Mouse (Mus musculus) neural tube, embryonic 14.5 days (tissue): Measurements from ENCODE around the gene Kif24. TPM values are rescaled to one million over a fixed set of nuclear protein-coding genes. Genes with fewer than 3 reads are reported as not detected.

Experiments used
- ATAC-seq: fragments of 200-750 bp; cut with Nextera tagmentation; 2 replicates; pipeline ENCODE4 v1.8.0; 2017; ENCODE audit warnings: low read depth, mild to moderate bottlenecking, moderate TSS enrichment, moderate library complexity
- H3K27ac ChIP-seq: fragments of 300-500 bp; sonication (generic); 2 replicates; pipeline ENCODE4 v1.5.1; 2014; ENCODE audit warnings: low read depth, mild to moderate bottlenecking, control low read depth, low read length, moderate library complexity, mixed read lengths
- H3K27me3 ChIP-seq: fragments of 300-500 bp; sonication (generic); 2 replicates; pipeline ENCODE4 v1.6.1; 2014; ENCODE audit warnings: low read length; ENCODE audit not compliant: control insufficient read depth, insufficient read depth
- H3K36me3 ChIP-seq: fragments of 300-500 bp; sonication (generic); 2 replicates; pipeline ENCODE4 v1.6.1; 2014; ENCODE audit warnings: low read length, mixed read lengths; ENCODE audit not compliant: control insufficient read depth, insufficient read depth
- H3K4me1 ChIP-seq: fragments of 300-500 bp; sonication (generic); 2 replicates; pipeline ENCODE4 v1.6.1; 2014; ENCODE audit warnings: low read length; ENCODE audit not compliant: control insufficient read depth, insufficient read depth
- H3K4me2 ChIP-seq: fragments of 300-500 bp; sonication (generic); 2 replicates; pipeline ENCODE4 v1.6.1; 2014; ENCODE audit warnings: mild to moderate bottlenecking, low read depth, low read length, control low read depth
- H3K4me3 ChIP-seq: fragments of 300-500 bp; sonication (generic); 2 replicates; pipeline ENCODE4 v1.5.1; 2014; ENCODE audit warnings: low read depth, low read length, control low read depth, mixed read lengths
- H3K9ac ChIP-seq: fragments of 300-500 bp; sonication (generic); replicated peaks from 2 replicates; pipeline ENCODE4 v1.6.1; 2014; ENCODE audit warnings: low read depth, mild to moderate bottlenecking, control low read depth, low read length, mixed read lengths
- H3K9me3 ChIP-seq: fragments of 300-500 bp; sonication (generic); 2 replicates; pipeline ENCODE4 v1.6.1; 2016; ENCODE audit warnings: low read length; ENCODE audit not compliant: control insufficient read depth
- WGBS: fragments of 180-500 bp; shearing (Covaris S2); extraction: QIAGEN DNeasy Blood & Tissue Kit; methylation state at CpG from one replicate; pipeline ENCODE4 v1.1.7; 2014; 5-methylcytosine and 5-hydroxymethylcytosine counted together
- polyA plus RNA-seq: library from polyadenylated mRNA; unstranded; fragments of >200 nt; fragmentation: Nextera tagmentation; extraction: Ambion mirVana; gene quantifications from 2 replicates; pipeline ENCODE4 v1.2.1, GENCODE M21; 2014

The Kif24 gene
- polyA plus RNA-seq, 1 experiment from 2014 or later, result 2.3 TPM

DNA sequence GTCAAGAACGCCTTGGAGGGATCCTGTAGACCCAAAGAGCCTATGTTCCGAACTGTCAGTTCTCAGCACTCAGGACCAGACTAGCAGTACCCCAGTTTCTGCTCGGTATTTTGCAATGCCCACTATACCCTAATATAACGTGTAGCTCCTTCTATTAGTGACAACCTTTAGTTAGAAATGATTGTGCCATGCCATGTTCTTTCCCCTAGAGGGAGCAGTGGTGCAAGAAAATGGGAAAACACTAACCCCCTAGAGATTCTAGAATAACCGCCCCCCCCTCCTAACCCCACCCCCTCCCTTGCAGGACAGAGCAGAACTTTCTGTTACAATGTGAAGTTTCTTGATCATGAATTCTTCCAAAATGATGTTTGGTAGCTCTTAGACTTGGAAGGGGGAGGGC, 39.6 kb upstream of the Kif24 start:
- no peaks in the 10 kb centered on the region for H3K9me3 ChIP-seq
- no peaks in the 10 kb centered on the region for H3K36me3 ChIP-seq
- H3K4me2 ChIP-seq, result no peak overlapping the region

DNA sequence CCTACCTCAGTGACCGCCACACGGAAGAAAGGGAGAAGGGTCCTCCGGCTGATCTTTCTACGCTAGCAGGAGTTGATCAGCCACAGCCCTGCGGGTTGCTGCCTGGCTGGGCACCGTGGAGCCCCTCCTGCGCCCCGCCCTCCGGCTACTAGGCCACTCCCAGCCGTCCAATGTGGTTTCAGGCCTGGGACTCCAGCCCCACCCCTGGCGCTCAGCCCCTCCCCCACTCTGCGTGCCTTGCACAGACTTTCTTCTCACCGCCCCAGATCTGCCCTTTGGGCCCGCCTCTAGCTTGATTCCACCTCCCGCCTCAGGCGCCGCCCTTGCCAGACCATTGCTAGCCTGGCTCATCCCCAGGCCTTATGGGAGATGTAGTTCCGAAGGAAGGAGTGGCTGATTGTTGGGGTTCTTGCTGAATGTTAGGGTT, 38.3 kb upstream of the Kif24 start, which contains the start of gene AI464131:
Gene AI464131, minus strand, starts transcription at position 91 of the 427 bp plus-strand sequence.
- Histone ChIP-seq H3K36me3 (no peaks in the 10 kb centered on the region), H3K27ac (no peak within 1 kb of the TSS), H3K27me3 (peaks cover 21% of the 10 kb centered on the region), H3K9me3 (no peaks in the 10 kb centered on the region), H3K4me3 (peak within 1 kb of the TSS; percentile 23), H3K9ac (no peak within 1 kb of the TSS), H3K4me1 (peaks cover 27% of the 10 kb centered on the region; the same call in 1 of the 2 replicates), H3K4me2 (peak within 1 kb of the TSS; percentile 48)
- WGBS, result 2% methylated on average over 18 of the region's 18 CpGs
- ATAC-seq, result peak; percentile 86

More for the DNA sequence above, 39.6 kb upstream of the Kif24 start:
- 76% methylated on average over 5 of the region's 5 CpGs for WGBS
- Histone ChIP-seq H3K9ac (no peak overlapping the region), H3K4me1 (peaks cover 15% of the 10 kb centered on the region; the same call in 1 of the 2 replicates), H3K27me3 (peaks cover 8% of the 10 kb centered on the region), H3K27ac (no peak overlapping the region), H3K4me3 (no peak overlapping the region)
- ATAC-seq, result no peak

DNA sequence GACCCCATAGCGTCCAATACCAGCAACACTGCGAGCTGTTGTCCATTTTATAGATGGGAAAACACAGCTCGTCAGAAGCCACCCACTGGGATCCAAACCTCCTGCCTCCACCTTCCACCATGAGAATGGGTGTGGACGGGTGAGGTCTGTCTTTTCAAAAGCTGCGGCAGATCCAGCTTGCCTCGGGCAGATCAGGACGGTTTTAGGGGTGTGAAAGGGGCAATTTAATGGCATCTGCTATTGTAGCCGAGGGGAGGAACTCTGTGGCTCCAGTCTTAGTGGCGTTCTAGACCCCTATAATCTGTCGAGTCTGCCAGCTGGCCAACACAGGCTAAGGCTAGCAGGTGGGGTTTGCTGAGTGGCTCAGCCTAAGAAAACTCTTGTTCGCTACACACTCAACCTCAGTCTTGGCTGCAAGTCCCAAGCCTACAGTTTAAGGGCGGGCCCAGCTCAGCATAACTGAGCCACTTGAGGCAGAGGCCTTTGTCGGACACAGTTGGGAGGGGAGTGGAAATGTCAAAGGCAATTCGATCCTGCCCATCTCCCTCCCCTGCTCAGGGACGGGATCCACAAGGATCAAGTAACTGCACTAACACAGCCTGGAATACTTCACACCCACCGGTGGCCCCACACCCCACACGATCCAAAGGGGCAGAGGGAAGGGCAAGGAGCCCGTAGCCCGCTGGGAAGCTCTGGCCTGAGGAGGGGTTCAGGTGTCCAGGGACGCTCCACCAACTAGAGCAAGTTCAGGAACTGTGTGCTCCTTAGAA, 37.7 kb upstream of the Kif24 start:
- peaks cover 25% of the 10 kb centered on the region for H3K27me3 ChIP-seq
- H3K9ac ChIP-seq, result no peak overlapping the region
- no peak overlapping the region for H3K27ac ChIP-seq
- no peaks in the 10 kb centered on the region for H3K9me3 ChIP-seq
- H3K4me3 ChIP-seq, result peak overlapping the region; percentile 23
- H3K4me1 ChIP-seq, result peaks cover 29% of the 10 kb centered on the region; the same call in 1 of the 2 replicates
- WGBS, result 6% methylated on average over 20 of the region's 20 CpGs
- peak overlapping the region; percentile 48 for H3K4me2 ChIP-seq
- peak; percentile 18; the same call in 1 of the 2 replicates for ATAC-seq
- H3K36me3 ChIP-seq, result no peaks in the 10 kb centered on the region

DNA sequence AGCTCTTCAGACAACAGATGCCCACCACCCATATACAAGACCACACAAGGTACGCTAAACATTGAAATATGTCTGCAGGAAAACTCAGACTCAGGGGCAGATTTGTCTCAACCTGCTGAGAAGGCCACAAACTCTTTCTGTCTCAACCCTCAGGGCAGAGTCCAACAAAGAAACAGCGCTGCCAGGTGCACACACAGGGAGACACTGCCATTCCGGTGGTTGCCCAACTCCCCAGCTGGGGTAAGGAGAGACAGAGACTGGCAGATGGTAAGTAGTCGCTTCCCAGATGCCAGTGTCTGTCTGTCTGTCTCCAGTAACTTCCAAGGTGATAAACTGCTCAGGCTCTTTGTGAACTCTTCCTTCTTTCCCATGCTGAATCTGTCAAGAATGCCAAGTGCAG, 36.1 kb upstream of the Kif24 start:
- 66% methylated on average over 4 of the region's 4 CpGs for WGBS
- no peak overlapping the region for H3K9ac ChIP-seq
- ATAC-seq, result no peak
- H3K9me3 ChIP-seq, result no peaks in the 10 kb centered on the region
- H3K4me1 ChIP-seq, result peaks cover 22% of the 10 kb centered on the region; the same call in 1 of the 2 replicates
- H3K4me3 ChIP-seq, result no peak overlapping the region
- no peaks in the 10 kb centered on the region for H3K36me3 ChIP-seq
- no peak overlapping the region for H3K27ac ChIP-seq
- peaks cover 25% of the 10 kb centered on the region for H3K27me3 ChIP-seq
- no peak overlapping the region for H3K4me2 ChIP-seq

DNA sequence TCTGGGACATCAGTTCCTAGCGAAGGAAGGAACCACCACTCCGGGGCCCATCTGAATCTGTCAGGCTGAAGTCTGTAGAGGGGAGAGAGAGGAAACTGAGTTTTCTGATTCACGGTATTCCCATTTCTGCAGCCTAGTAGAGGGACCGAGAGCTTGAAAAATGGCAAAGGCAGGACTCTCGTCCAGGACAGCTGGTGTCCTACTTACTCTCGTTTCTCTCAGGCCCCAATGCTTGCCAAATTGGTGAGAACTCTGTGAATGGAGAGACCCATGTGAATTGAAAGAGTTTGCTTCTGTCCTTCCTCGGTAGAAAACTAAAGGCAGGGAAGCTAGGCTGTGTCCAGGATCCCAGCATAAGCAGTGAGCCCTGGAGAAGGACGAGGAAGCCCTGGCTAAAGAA, 34.9 kb upstream of the Kif24 start:
- H3K27me3 ChIP-seq, result peaks cover 27% of the 10 kb centered on the region
- H3K27ac ChIP-seq, result no peak overlapping the region
- H3K4me2 ChIP-seq, result peak overlapping the region; percentile 52; the same call in 1 of the 2 replicates

DNA sequence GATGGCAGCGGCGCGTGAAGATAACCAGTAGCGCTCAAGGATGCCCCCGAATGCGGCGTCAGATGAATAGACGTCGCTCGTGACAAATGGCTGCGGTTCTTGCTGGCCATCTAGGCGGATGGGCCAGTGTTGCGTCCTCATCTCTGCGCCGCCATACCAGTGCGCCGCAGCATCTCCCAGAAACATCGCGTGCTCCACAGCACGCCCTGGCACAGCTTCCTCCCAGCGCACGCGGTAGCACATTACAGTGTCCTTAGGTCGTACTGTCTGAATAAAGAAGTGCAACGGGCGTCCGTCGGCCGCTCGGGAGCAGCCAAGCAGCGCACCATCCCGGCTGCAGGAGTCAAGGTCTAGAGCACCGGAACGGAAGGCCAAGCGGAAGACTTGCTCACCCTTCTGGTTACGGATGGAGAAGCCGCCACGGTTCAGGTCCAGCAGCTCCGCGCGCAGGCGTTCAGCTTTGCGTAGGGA, 34.3 kb upstream of the Kif24 start:
- H3K4me2 ChIP-seq, result peak overlapping the region; percentile 52
- no peak overlapping the region for H3K27ac ChIP-seq
- H3K27me3 ChIP-seq, result peaks cover 27% of the 10 kb centered on the region
- H3K4me1 ChIP-seq, result peaks cover 22% of the 10 kb centered on the region; the same call in 1 of the 2 replicates
- WGBS, result 5% methylated on average over 43 of the region's 43 CpGs
- peak overlapping the region; percentile 25 for H3K4me3 ChIP-seq
- no peak for ATAC-seq
- H3K9ac ChIP-seq, result peak overlapping the region; percentile 28; the same call in 1 of the 2 replicates
- no peaks in the 10 kb centered on the region for H3K9me3 ChIP-seq
- H3K36me3 ChIP-seq, result no peaks in the 10 kb centered on the region

More for the DNA sequence above, 34.9 kb upstream of the Kif24 start:
- no peaks in the 10 kb centered on the region for H3K9me3 ChIP-seq
- no peaks in the 10 kb centered on the region for H3K36me3 ChIP-seq
- peaks cover 22% of the 10 kb centered on the region; the same call in 1 of the 2 replicates for H3K4me1 ChIP-seq
- WGBS, result 52% methylated on average over 8 of the region's 8 CpGs
- H3K9ac ChIP-seq, result no peak overlapping the region
- ATAC-seq, result no peak
- no peak overlapping the region for H3K4me3 ChIP-seq

DNA sequence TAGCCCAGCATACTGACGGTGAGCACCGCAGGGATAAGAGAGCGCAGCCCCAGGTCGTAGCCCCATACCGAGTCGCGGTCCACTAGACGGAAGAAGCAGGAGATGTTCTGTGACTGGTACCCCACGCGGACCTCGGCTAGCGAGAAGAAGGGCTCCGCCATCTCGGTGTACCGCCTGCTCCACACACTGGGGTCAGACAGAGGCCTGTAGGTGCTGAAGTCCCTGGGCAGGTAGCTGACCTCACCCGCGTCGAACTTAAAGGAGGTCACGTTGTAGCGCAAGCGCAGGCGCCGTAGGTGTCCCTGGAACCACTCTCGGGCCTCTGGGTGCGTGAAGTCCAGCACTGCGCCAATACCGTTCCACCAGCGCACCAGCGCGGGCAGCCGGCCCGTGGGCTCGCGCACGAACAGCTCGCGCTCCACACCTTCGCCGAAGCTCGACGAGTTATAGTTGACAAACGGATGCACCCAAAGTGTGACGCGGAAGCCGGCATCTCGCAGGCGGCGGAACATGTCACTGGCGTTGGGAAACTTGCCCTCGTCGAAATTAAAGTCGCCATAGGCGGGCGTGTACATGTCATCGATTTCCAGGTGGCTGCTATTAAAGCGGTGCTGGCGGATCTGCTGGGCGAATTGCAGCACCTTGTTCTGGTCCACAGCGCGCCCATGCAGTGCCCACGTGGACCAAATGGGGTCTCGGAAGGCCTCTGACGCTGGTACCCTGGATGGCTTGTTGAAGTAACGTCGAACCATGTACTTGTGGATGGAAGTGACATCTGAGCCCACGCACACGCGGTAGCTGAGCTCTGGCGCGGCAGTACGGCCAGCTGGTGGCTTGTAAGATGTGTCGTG, 33.5 kb upstream of the Kif24 start:
- H3K4me3 ChIP-seq, result peak overlapping the region; percentile 25
- no peak for ATAC-seq
- no peak overlapping the region for H3K27ac ChIP-seq
- no peaks in the 10 kb centered on the region for H3K9me3 ChIP-seq
- peaks cover 22% of the 10 kb centered on the region; the same call in 1 of the 2 replicates for H3K4me1 ChIP-seq
- H3K27me3 ChIP-seq, result peaks cover 27% of the 10 kb centered on the region
- H3K9ac ChIP-seq, result peak overlapping the region; percentile 7; the same call in 1 of the 2 replicates
- no peaks in the 10 kb centered on the region for H3K36me3 ChIP-seq
- peak overlapping the region; percentile 52 for H3K4me2 ChIP-seq
- WGBS, result 10% methylated on average over 70 of the region's 72 CpGs

DNA sequence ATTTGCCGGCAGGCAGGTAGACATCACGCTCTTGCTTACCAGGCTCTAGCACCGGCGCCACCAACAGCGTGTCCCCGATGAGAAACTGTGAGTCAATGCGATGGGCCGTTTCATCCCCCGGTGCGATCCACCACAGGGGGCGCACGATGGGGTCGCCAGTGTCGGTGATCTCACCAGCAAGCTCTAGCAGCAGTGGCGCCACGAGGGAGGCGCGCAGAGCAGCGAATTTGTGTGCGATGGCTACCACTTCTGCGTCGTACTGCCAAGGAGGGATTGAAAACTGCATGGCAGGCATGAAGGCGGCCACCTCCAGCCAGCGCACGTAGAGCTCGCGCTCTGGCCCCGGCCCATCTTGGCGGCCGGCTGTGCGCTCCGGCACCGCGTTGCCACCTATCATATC, 32.9 kb upstream of the Kif24 start:
- peaks cover 27% of the 10 kb centered on the region for H3K27me3 ChIP-seq

More for the DNA sequence above, 32.9 kb upstream of the Kif24 start:
- peak; percentile 38; the same call in 1 of the 2 replicates for ATAC-seq
- peak overlapping the region; percentile 7; the same call in 1 of the 2 replicates for H3K9ac ChIP-seq
- H3K4me3 ChIP-seq, result peak overlapping the region; percentile 25
- no peaks in the 10 kb centered on the region for H3K9me3 ChIP-seq
- H3K36me3 ChIP-seq, result no peaks in the 10 kb centered on the region
- peaks cover 19% of the 10 kb centered on the region; the same call in 1 of the 2 replicates for H3K4me1 ChIP-seq
- H3K4me2 ChIP-seq, result peak overlapping the region; percentile 52
- WGBS, result 4% methylated on average over 34 of the region's 34 CpGs
- H3K27ac ChIP-seq, result no peak overlapping the region
